Mouse (Mus musculus): ENCODE data around the gene Abcg4. TPM values are rescaled to one million over a fixed set of nuclear protein-coding genes. Genes with fewer than 3 reads are reported as not detected.

Abcg4 gene
- polyA plus RNA-seq, 1 experiment from 2014 or later = 4.6 TPM

- Histone ChIP-seq H3K36me3 (no peaks in the 10 kb centered on the region), H3K4me3 (no peak overlapping the region), H3K27me3 (ENCODE audit: low read depth, poor library complexity, severe bottlenecking) (no peaks in the 10 kb centered on the region), H3K9me3 (replicated peaks) (no peaks in the 10 kb centered on the region), H3K4me1 (peaks cover 39% of the 10 kb centered on the region), H3K27ac (0 out of 2 replicates have a peak overlapping the region, but pooled peaks have one; percentile 27)
- WGBS = 89% methylated on average over 8 of the region's 8 CpGs
- DNase-seq (ENCODE audit: low spot score) = no peak
Measured at GRCm38 (mm10) chr9:44256213-44256612, 32.2 kb downstream of the Abcg4 start.

DNA sequence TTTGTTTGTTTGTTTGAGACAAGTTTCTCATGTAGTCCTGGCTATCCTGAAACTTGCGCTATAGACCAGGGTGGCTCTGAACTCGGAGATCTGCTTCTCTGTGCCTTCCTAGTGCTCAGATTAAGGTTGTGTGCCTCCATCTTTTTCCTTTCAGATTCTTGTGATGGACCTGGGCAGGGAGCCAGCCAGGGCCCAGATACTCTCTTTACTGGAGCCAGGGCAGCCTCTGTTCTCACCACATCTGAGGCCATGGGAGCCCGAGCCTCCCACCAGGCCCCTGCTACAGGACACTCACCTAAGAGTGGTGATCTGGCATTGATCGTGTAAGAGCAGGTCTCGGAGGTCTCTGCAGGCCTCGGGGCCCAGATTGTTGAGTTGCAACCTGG lies 33.3 kb downstream of the Abcg4 start:
- DNase-seq (ENCODE audit: low spot score) = no peak
- 67% methylated on average over 6 of the region's 6 CpGs for WGBS
- Histone ChIP-seq H3K36me3 (no peaks in the 10 kb centered on the region), H3K27ac (peak overlapping the region; percentile 83), H3K27me3 (ENCODE audit: low read depth, poor library complexity, severe bottlenecking) (0 out of 2 replicates have a peak, but pooled peaks cover 8% of the 10 kb centered on the region), H3K4me3 (no peak overlapping the region), H3K9me3 (replicated peaks) (no peaks in the 10 kb centered on the region), H3K4me1 (peaks cover 41% of the 10 kb centered on the region)

- WGBS = 9% methylated on average over 5 of the region's 5 CpGs
- H3K4me3 ChIP-seq = no peak overlapping the region
Measured at GRCm38 (mm10) chr9:44254508-44255135, 33.8 kb downstream of the Abcg4 start.

GRCm38 (mm10) chr9:44253441-44253840 lies 35.0 kb downstream of the Abcg4 start:
- peaks cover 47% of the 10 kb centered on the region for H3K4me1 ChIP-seq
- peaks cover 22% of the 10 kb centered on the region; the same call in 1 of the 2 replicates for H3K27me3 ChIP-seq (ENCODE audit: low read depth, poor library complexity, severe bottlenecking)
- H3K36me3 ChIP-seq = no peaks in the 10 kb centered on the region
- H3K4me3 ChIP-seq = no peak overlapping the region
- WGBS = 75% methylated on average over 6 of the region's 6 CpGs
- H3K27ac ChIP-seq = peak overlapping the region; percentile 83; the same call in 1 of the 2 replicates
- H3K9me3 ChIP-seq (replicated peaks) = no peaks in the 10 kb centered on the region
- DNase-seq (ENCODE audit: low spot score) = no peak

More at GRCm38 (mm10) chr9:44254508-44255135, 33.8 kb downstream of the Abcg4 start:
- peak overlapping the region; percentile 83 for H3K27ac ChIP-seq
- peaks cover 41% of the 10 kb centered on the region for H3K4me1 ChIP-seq
- no peaks in the 10 kb centered on the region for H3K9me3 ChIP-seq (replicated peaks)
- no peaks in the 10 kb centered on the region for H3K36me3 ChIP-seq
- H3K27me3 ChIP-seq (ENCODE audit: low read depth, poor library complexity, severe bottlenecking) = 0 out of 2 replicates have a peak, but pooled peaks cover 12% of the 10 kb centered on the region
- DNase-seq (ENCODE audit: low spot score) = peak; percentile 49

- peaks cover 43% of the 10 kb centered on the region for H3K4me1 ChIP-seq
Measured at GRCm38 (mm10) chr9:44251314-44251713, 37.1 kb downstream of the Abcg4 start, which contains the start of gene Pdzd3. Pdzd3 (minus strand) TSS chr9:44251471.

GRCm38 (mm10) chr9:44250445-44250844 lies 38.0 kb downstream of the Abcg4 start:
- 67% methylated on average over 4 of the region's 4 CpGs for WGBS
- Histone ChIP-seq H3K27me3 (ENCODE audit: low read depth, poor library complexity, severe bottlenecking) (peaks cover 25% of the 10 kb centered on the region; the same call in 1 of the 2 replicates), H3K27ac (no peak overlapping the region), H3K4me3 (no peak overlapping the region), H3K36me3 (no peaks in the 10 kb centered on the region), H3K9me3 (replicated peaks) (no peaks in the 10 kb centered on the region), H3K4me1 (peaks cover 35% of the 10 kb centered on the region)
- no peak for DNase-seq (ENCODE audit: low spot score)

More at GRCm38 (mm10) chr9:44251314-44251713, 37.1 kb downstream of the Abcg4 start, which contains the start of gene Pdzd3:
- peaks cover 25% of the 10 kb centered on the region; the same call in 1 of the 2 replicates for H3K27me3 ChIP-seq (ENCODE audit: low read depth, poor library complexity, severe bottlenecking)
- no peaks in the 10 kb centered on the region for H3K36me3 ChIP-seq
- no peak within 1 kb of the TSS for H3K27ac ChIP-seq
- no peak within 1 kb of the TSS for H3K4me3 ChIP-seq
- no peak for DNase-seq (ENCODE audit: low spot score)
- WGBS = 78% methylated on average over 10 of the region's 10 CpGs
- H3K9me3 ChIP-seq (replicated peaks) = no peaks in the 10 kb centered on the region

- no peaks in the 10 kb centered on the region for H3K9me3 ChIP-seq (replicated peaks)
- H3K27me3 ChIP-seq (ENCODE audit: low read depth, poor library complexity, severe bottlenecking) = peaks cover 25% of the 10 kb centered on the region; the same call in 1 of the 2 replicates
- WGBS = 43% methylated on average over 26 of the region's 26 CpGs
- H3K27ac ChIP-seq = 0 out of 2 replicates have a peak overlapping the region, but pooled peaks have one; percentile 44
- no peaks in the 10 kb centered on the region for H3K36me3 ChIP-seq
- 0 out of 2 replicates have a peak overlapping the region, but pooled peaks have one; percentile 8 for H3K4me3 ChIP-seq
- peaks cover 25% of the 10 kb centered on the region for H3K4me1 ChIP-seq
- DNase-seq (ENCODE audit: low spot score) = peak; percentile 62
Measured at GRCm38 (mm10) chr9:44249181-44250146, 39.0 kb downstream of the Abcg4 start.

GRCm38 (mm10) chr9:44247907-44248306 lies 40.5 kb downstream of the Abcg4 start:
- peaks cover 25% of the 10 kb centered on the region; the same call in 1 of the 2 replicates for H3K27me3 ChIP-seq (ENCODE audit: low read depth, poor library complexity, severe bottlenecking)
- no peak for DNase-seq (ENCODE audit: low spot score)
- H3K4me3 ChIP-seq = no peak overlapping the region
- peaks cover 9% of the 10 kb centered on the region for H3K4me1 ChIP-seq
- H3K36me3 ChIP-seq = no peaks in the 10 kb centered on the region
- 86% methylated on average over 6 of the region's 6 CpGs for WGBS
- H3K27ac ChIP-seq = no peak overlapping the region
- H3K9me3 ChIP-seq (replicated peaks) = no peaks in the 10 kb centered on the region

DNA sequence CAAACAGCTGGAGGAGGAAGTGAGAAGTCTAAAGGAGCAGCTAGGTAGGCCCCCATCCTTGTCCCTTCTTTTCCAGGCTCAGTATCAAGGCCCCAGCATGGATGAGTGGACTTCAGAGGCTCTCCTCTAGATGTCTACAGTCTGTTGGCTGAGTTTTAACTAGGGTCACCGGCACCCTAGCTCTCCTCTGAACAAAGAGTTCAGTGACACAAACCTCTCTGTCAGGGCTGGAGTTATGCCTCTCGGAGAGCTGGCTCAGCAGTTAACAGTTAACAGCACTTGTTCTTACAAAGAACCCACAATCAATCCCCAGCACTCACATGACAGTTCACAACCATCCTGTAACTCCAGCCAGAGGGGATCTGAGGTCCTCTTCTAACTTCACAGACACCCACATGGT lies 44.8 kb downstream of the Abcg4 start:
- no peak for DNase-seq (ENCODE audit: low spot score)
- no peaks in the 10 kb centered on the region for H3K36me3 ChIP-seq
- peaks cover 5% of the 10 kb centered on the region; the same call in 1 of the 2 replicates for H3K27me3 ChIP-seq (ENCODE audit: low read depth, poor library complexity, severe bottlenecking)
- no peaks in the 10 kb centered on the region for H3K9me3 ChIP-seq (replicated peaks)
- 67% methylated on average over 2 of the region's 2 CpGs for WGBS
- no peaks in the 10 kb centered on the region for H3K4me1 ChIP-seq
- no peak overlapping the region for H3K27ac ChIP-seq
- no peak overlapping the region for H3K4me3 ChIP-seq

GRCm38 (mm10) chr9:44241418-44241817 lies 47.0 kb downstream of the Abcg4 start:
- no peak for DNase-seq (ENCODE audit: low spot score)
- H3K27ac ChIP-seq = no peak overlapping the region
- H3K4me3 ChIP-seq = no peak overlapping the region
- H3K9me3 ChIP-seq (replicated peaks) = no peaks in the 10 kb centered on the region
- H3K27me3 ChIP-seq (ENCODE audit: low read depth, poor library complexity, severe bottlenecking) = no peaks in the 10 kb centered on the region
- H3K36me3 ChIP-seq = no peaks in the 10 kb centered on the region
- H3K4me1 ChIP-seq = peaks cover 8% of the 10 kb centered on the region; the same call in 1 of the 2 replicates
- WGBS = 76% methylated on average over 9 of the region's 9 CpGs

GRCm38 (mm10) chr9:44240911-44241310 lies 47.5 kb downstream of the Abcg4 start:
- no peak for DNase-seq (ENCODE audit: low spot score)
- no peak overlapping the region for H3K27ac ChIP-seq
- no peaks in the 10 kb centered on the region for H3K27me3 ChIP-seq (ENCODE audit: low read depth, poor library complexity, severe bottlenecking)
- WGBS = 71% methylated on average over 5 of the region's 5 CpGs
- peaks cover 8% of the 10 kb centered on the region; the same call in 1 of the 2 replicates for H3K4me1 ChIP-seq
- H3K9me3 ChIP-seq (replicated peaks) = no peaks in the 10 kb centered on the region
- no peak overlapping the region for H3K4me3 ChIP-seq
- no peaks in the 10 kb centered on the region for H3K36me3 ChIP-seq

DNA sequence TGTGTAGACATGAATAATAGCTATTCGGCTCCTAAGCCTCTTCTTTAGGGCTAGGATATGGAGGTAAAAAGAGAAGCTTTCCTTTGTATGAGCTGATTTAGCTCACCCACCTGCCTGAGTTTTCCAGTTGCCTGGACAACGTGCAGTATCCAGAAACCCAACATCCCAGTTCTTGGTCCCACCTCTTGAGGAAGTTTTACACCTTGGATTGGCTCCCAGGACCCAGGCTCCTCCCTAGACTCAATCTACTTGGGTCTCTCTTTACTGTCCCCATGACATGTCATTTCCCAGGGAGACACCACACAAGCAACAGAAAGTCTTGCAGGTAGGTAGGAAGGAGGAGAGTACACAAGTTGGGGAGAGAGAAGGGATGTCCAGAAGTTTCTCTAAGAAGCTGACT lies 48.0 kb downstream of the Abcg4 start, which contains the start of gene Ccdc153:
TSS of gene Ccdc153 (plus strand) at position 278 of the 400 bp plus-strand sequence.
- DNase-seq (ENCODE audit: low spot score) = no peak
- no peak within 1 kb of the TSS for H3K27ac ChIP-seq
- 50% methylated on average over 2 of the region's 2 CpGs for WGBS
- no peaks in the 10 kb centered on the region for H3K9me3 ChIP-seq (replicated peaks)
- no peaks in the 10 kb centered on the region for H3K36me3 ChIP-seq
- H3K27me3 ChIP-seq (ENCODE audit: low read depth, poor library complexity, severe bottlenecking) = no peaks in the 10 kb centered on the region
- H3K4me3 ChIP-seq = no peak within 1 kb of the TSS
- peaks cover 8% of the 10 kb centered on the region; the same call in 1 of the 2 replicates for H3K4me1 ChIP-seq

All from limb, embryonic 10.5 days (tissue).